Mouse (Mus musculus) limb, embryonic 10.5 days (tissue): Measurements from ENCODE around the gene Atrn. TPM values are rescaled to one million over a fixed set of nuclear protein-coding genes. Genes with fewer than 3 reads are reported as not detected.
"Not testable (repeated sequence)": the region's sequence is repeated elsewhere in the genome, so short reads cannot be mapped to it uniquely, and the experiment has no call there.

Source experiments
- DNase-seq: peaks from one replicate; pipeline ENCODE4 v3.0.0-alpha.2; 2017; ENCODE audit warnings: low spot score
- H3K27ac ChIP-seq: fragments of 300-500 bp; sonication (generic); 2 replicates; pipeline ENCODE4 v1.5.1; 2016; ENCODE audit warnings: mild to moderate bottlenecking
- H3K27me3 ChIP-seq: fragments of 300-500 bp; sonication (generic); 2 replicates; pipeline ENCODE4 v1.6.1; 2016; ENCODE audit warnings: low read depth, mild to moderate bottlenecking; ENCODE audit not compliant: poor library complexity, severe bottlenecking
- H3K36me3 ChIP-seq: fragments of 300-500 bp; sonication (generic); 2 replicates; pipeline ENCODE4 v1.6.1; 2016; ENCODE audit warnings: mild to moderate bottlenecking, moderate library complexity
- H3K4me1 ChIP-seq: fragments of 300-500 bp; sonication (generic); 2 replicates; pipeline ENCODE4 v1.6.1; 2016
- H3K4me3 ChIP-seq: fragments of 300-500 bp; sonication (generic); 2 replicates; pipeline ENCODE4 v1.5.1; 2016; ENCODE audit warnings: mild to moderate bottlenecking, moderate library complexity
- H3K9me3 ChIP-seq: fragments of 300-500 bp; sonication (generic); replicated peaks from 2 replicates; pipeline ENCODE4 v1.6.1; 2016; ENCODE audit warnings: mild to moderate bottlenecking
- WGBS: fragments of 180-500 bp; shearing (Covaris S2); methylation state at CpG from one replicate; pipeline ENCODE4 v1.1.7; 2016; 5-methylcytosine and 5-hydroxymethylcytosine counted together
- polyA plus RNA-seq: library from polyadenylated mRNA; unstranded; fragments of >200 nt; fragmentation: Nextera tagmentation; extraction: Ambion mirVana; gene quantifications from 2 replicates; pipeline ENCODE4 v1.2.1, GENCODE M21; 2016

Gene Atrn
- polyA plus RNA-seq, 1 experiment from 2014 or later: 6.9 TPM

GRCm38 (mm10) chr2:131031406-131031805, 125.1 kb downstream of the Atrn start:
- 68% methylated on average over 1 of the region's 1 CpGs for WGBS
- not testable (repeated sequence) for H3K27ac ChIP-seq, H3K9me3 ChIP-seq, H3K27me3 ChIP-seq, DNase-seq, H3K36me3 ChIP-seq, H3K4me1 ChIP-seq, H3K4me3 ChIP-seq

- no peak for DNase-seq
- Histone ChIP-seq H3K9me3 (no peaks in the 10 kb centered on the region), H3K36me3 (no peaks in the 10 kb centered on the region), H3K27me3 (peaks cover 38% of the 10 kb centered on the region), H3K4me1 (peaks cover 8% of the 10 kb centered on the region), H3K4me3 (no peak overlapping the region), H3K27ac (no peak overlapping the region)
- WGBS: 98% methylated on average over 2 of the region's 2 CpGs
Observed at GRCm38 (mm10) chr2:131036343-131036742, 130.0 kb downstream of the Atrn start.

GRCm38 (mm10) chr2:131036757-131037156, 130.5 kb downstream of the Atrn start:
- no peak for DNase-seq
- peaks cover 11% of the 10 kb centered on the region for H3K4me1 ChIP-seq
- no peaks in the 10 kb centered on the region for H3K9me3 ChIP-seq
- no peaks in the 10 kb centered on the region for H3K36me3 ChIP-seq
- H3K27ac ChIP-seq: no peak overlapping the region
- H3K27me3 ChIP-seq: peaks cover 42% of the 10 kb centered on the region
- no peak overlapping the region for H3K4me3 ChIP-seq

GRCm38 (mm10) chr2:131037226-131037990, 131.1 kb downstream of the Atrn start:
- Histone ChIP-seq H3K27ac (no peak overlapping the region), H3K27me3 (peaks cover 49% of the 10 kb centered on the region), H3K9me3 (no peaks in the 10 kb centered on the region), H3K36me3 (no peaks in the 10 kb centered on the region), H3K4me3 (no peak overlapping the region), H3K4me1 (peaks cover 11% of the 10 kb centered on the region)
- 63% methylated on average over 17 of the region's 17 CpGs for WGBS
- no peak for DNase-seq

- no peak for DNase-seq
- Histone ChIP-seq H3K27ac (no peak overlapping the region), H3K27me3 (peaks cover 56% of the 10 kb centered on the region), H3K9me3 (no peaks in the 10 kb centered on the region), H3K4me3 (no peak overlapping the region), H3K36me3 (no peaks in the 10 kb centered on the region), H3K4me1 (peaks cover 11% of the 10 kb centered on the region)
- 92% methylated on average over 6 of the region's 6 CpGs for WGBS
Observed at GRCm38 (mm10) chr2:131038197-131038596, 131.9 kb downstream of the Atrn start.

- Histone ChIP-seq H3K4me3 (no peak overlapping the region), H3K27ac (no peak overlapping the region), H3K4me1 (peaks cover 11% of the 10 kb centered on the region), H3K36me3 (no peaks in the 10 kb centered on the region), H3K9me3 (no peaks in the 10 kb centered on the region), H3K27me3 (peaks cover 61% of the 10 kb centered on the region)
- 89% methylated on average over 5 of the region's 5 CpGs for WGBS
- no peak for DNase-seq
Observed at GRCm38 (mm10) chr2:131038675-131039074, 132.4 kb downstream of the Atrn start.

- WGBS: 3% methylated on average over 115 of the region's 115 CpGs
- Histone ChIP-seq H3K27me3 (peaks cover 69% of the 10 kb centered on the region), H3K36me3 (no peaks in the 10 kb centered on the region), H3K4me3 (peak overlapping the region; percentile 73), H3K27ac (peak overlapping the region; percentile 89), H3K4me1 (peaks cover 16% of the 10 kb centered on the region), H3K9me3 (no peaks in the 10 kb centered on the region)
- DNase-seq: peak; percentile 64
Observed at GRCm38 (mm10) chr2:131040854-131041825, 134.8 kb downstream of the Atrn start.

- peaks cover 16% of the 10 kb centered on the region for H3K4me1 ChIP-seq
- H3K4me3 ChIP-seq: peak within 1 kb of the TSS; percentile 73; the same call in 1 of the 2 replicates
- H3K27ac ChIP-seq: no peak within 1 kb of the TSS
- no peaks in the 10 kb centered on the region for H3K36me3 ChIP-seq
- no peak for DNase-seq
- peaks cover 64% of the 10 kb centered on the region for H3K27me3 ChIP-seq
- H3K9me3 ChIP-seq: no peaks in the 10 kb centered on the region
- WGBS: 72% methylated on average over 2 of the region's 2 CpGs
Observed at GRCm38 (mm10) chr2:131042988-131043387, 136.7 kb downstream of the Atrn start, which contains the start of gene Gfra4. TSS of gene Gfra4 (minus strand) at chr2:131043088.

GRCm38 (mm10) chr2:131044354-131044852, 138.1 kb downstream of the Atrn start:
- Histone ChIP-seq H3K36me3 (no peaks in the 10 kb centered on the region), H3K4me1 (peaks cover 16% of the 10 kb centered on the region), H3K9me3 (no peaks in the 10 kb centered on the region), H3K27me3 (peaks cover 59% of the 10 kb centered on the region), H3K4me3 (peak overlapping the region; percentile 31; the same call in 1 of the 2 replicates), H3K27ac (no peak overlapping the region)
- no peak for DNase-seq
- WGBS: 9% methylated on average over 7 of the region's 7 CpGs

- Histone ChIP-seq H3K4me3 (no peak overlapping the region), H3K27ac (no peak overlapping the region), H3K9me3 (no peaks in the 10 kb centered on the region), H3K4me1 (peaks cover 16% of the 10 kb centered on the region), H3K27me3 (peaks cover 53% of the 10 kb centered on the region), H3K36me3 (no peaks in the 10 kb centered on the region)
- WGBS: 86% methylated on average over 9 of the region's 9 CpGs
- no peak for DNase-seq
Observed at GRCm38 (mm10) chr2:131044989-131045720, 138.9 kb downstream of the Atrn start.

- H3K27ac ChIP-seq: no peak overlapping the region
- H3K27me3 ChIP-seq: peaks cover 53% of the 10 kb centered on the region
- 84% methylated on average over 2 of the region's 2 CpGs for WGBS
- H3K4me1 ChIP-seq: peaks cover 12% of the 10 kb centered on the region
- no peaks in the 10 kb centered on the region for H3K36me3 ChIP-seq
- no peak for DNase-seq
- H3K9me3 ChIP-seq: no peaks in the 10 kb centered on the region
- H3K4me3 ChIP-seq: no peak overlapping the region
Observed at GRCm38 (mm10) chr2:131046025-131046424, 139.7 kb downstream of the Atrn start.

- Histone ChIP-seq H3K4me1 (peaks cover 39% of the 10 kb centered on the region), H3K9me3 (no peaks in the 10 kb centered on the region), H3K27me3 (peaks cover 70% of the 10 kb centered on the region), H3K36me3 (no peaks in the 10 kb centered on the region), H3K27ac (no peak overlapping the region), H3K4me3 (no peak overlapping the region)
- WGBS: 69% methylated on average over 5 of the region's 5 CpGs
- DNase-seq: no peak
Observed at GRCm38 (mm10) chr2:131052043-131052442, 145.7 kb downstream of the Atrn start.
